Mouse (Mus musculus): Measurements from ENCODE around the gene Btbd8.

DNA sequence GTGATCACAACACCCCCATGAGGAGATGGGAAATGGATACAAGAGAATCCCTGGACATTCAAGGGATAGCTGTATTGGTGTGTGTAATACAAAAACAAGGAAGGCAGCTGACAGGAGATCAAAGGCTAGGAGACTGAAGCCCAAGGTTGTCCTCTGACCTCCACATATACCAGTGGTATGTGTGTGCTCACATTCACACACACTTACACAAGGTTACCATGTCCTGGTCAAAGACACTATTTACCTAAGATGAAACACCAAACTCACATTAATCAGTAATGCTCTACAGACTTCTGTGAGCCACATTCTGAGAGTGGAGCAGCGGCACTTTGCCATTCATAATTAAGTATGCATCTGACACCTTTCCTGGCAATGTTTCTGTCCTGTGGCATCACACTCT lies 27.5 kb upstream of the Btbd8 start:
- TF ChIP-seq POLR2A (IDR thresholded peaks at IDR 0.05; ENCODE audit: insufficient read depth, low read depth, low read length), result no peak
- no peak for TF ChIP-seq CTCF (IDR thresholded peaks at IDR 0.05; ENCODE audit: insufficient read depth, low read depth, low read length)
